Mouse (Mus musculus) liver, adult 2 months (tissue): ENCODE results near the gene Smu1.
"Not testable (repeated sequence)": the region's sequence is repeated elsewhere in the genome, so short reads cannot be mapped to it uniquely, and the experiment has no call there.

Experiments used
- CTCF ChIP-seq: fragments of 200-500 bp; IDR thresholded peaks from 2 replicates; pipeline ENCODE4 v1.5.1; 2011; ENCODE audit warnings: low read depth, low read length, control low read depth
- POLR2A ChIP-seq: fragments of 200-500 bp; IDR thresholded peaks from 2 replicates; pipeline ENCODE4 v1.6.1; 2011; ENCODE audit warnings: low read length, control low read depth; ENCODE audit not compliant: insufficient read depth; ENCODE audit errors: extremely low read depth

DNA sequence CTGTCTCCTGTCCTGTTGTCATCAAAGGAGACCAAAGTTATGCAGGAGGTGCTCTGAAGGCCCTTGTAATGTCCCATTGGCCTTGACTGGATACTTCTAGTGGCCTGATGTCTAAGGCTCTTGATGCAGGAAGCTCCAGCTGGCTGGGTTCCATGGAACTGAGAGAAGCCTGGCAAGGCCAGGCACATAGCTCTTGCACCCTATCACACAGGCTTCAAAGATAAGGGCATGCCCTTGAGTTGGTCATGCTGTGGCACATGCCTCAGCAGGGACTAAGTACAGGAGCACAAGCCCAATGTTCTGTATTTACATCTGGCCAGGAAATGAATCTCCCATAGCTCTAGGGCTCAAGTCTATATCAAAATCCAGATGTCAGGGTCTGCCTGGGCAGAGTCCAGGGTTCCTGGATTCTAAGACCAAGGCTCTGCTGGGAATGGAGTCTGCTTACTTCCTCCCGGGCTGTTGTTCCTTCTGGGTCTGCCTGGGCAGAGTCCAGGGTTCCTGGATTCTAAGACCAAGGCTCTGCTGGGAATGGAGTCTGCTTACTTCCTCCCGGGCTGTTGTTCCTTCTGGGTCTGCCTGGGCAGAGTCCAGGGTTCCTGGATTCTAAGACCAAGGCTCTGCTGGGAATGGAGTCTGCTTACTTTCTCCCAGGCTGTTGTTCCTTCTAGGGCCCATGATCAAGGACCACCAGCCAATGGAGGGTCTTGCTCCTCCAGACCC lies 41.3 kb upstream of the Smu1 start:
- TF ChIP-seq CTCF, POLR2A: not testable (repeated sequence)
